Mouse (Mus musculus): ENCODE data around the gene Armcx5. TPM values are rescaled to one million over a fixed set of nuclear protein-coding genes. Genes with fewer than 3 reads are reported as not detected.

Armcx5 gene
- total and polyA plus RNA-seq, 3 experiments = 0.57 to 24.1 (median 9.8) TPM

Small RNA genes within 50 kb of the gene (microRNA-seq; reads per million reads assigned to microRNA genes)
- gene Mir1970 = 0 reads per million in 2 experiments
- 0 reads per million in 2 experiments for gene Mir7646

Other genes starting within 250 kb of the Armcx5 start
- gene AV320801, start 248.1 kb upstream of the Armcx5 start, total RNA-seq (2021) = not detected
- not detected in 2 replicates for gene AV320801, start 248.1 kb upstream of the Armcx5 start, polyA plus RNA-seq (2012; rRNA removed)
- not detected for gene Nxf7, start 144.0 kb upstream of the Armcx5 start, total RNA-seq (2021)
- not detected in 2 replicates for gene Nxf7, start 144.0 kb upstream of the Armcx5 start, polyA plus RNA-seq (2012; rRNA removed)
- gene Prame, start 115.0 kb upstream of the Armcx5 start, total RNA-seq (2021) = not detected
- gene Prame, start 115.0 kb upstream of the Armcx5 start, polyA plus RNA-seq (2012; rRNA removed) = not detected in 2 replicates
- gene Tcp11x2, start 48.9 kb upstream of the Armcx5 start, total RNA-seq (2021) = not detected
- not detected in 2 replicates for gene Tcp11x2, start 48.9 kb upstream of the Armcx5 start, polyA plus RNA-seq (2012; rRNA removed)
- gene Tmsb15a, start 17.5 kb upstream of the Armcx5 start, total RNA-seq (2021) = 1 to 10 TPM in 1 of 2 experiments, not detected in 1; 4.4 TPM
- not detected in 2 replicates for gene Tmsb15a, start 17.5 kb upstream of the Armcx5 start, polyA plus RNA-seq (2012; rRNA removed)
- 100 to 1,000 TPM in 1 of 2 experiments, 10 to 100 TPM in 1; 66.2 to 130 TPM for gene Gprasp1, start within 50 bp of the Armcx5 start, total RNA-seq (2021)
- gene Gprasp1, start within 50 bp of the Armcx5 start, polyA plus RNA-seq (2012; rRNA removed) = 28.7 and 38.8 TPM in 2 replicates
- 10 to 100 TPM; 15.4 to 24.2 TPM for gene Bhlhb9, start 54.9 kb downstream of the Armcx5 start, total RNA-seq (2021)
- 2.2 and 4.5 TPM in 2 replicates for gene Bhlhb9, start 54.9 kb downstream of the Armcx5 start, polyA plus RNA-seq (2012; rRNA removed)
- 10 to 100 TPM; 21.9 to 30.6 TPM for gene Gprasp2, start 96.3 kb downstream of the Armcx5 start, total RNA-seq (2021)
- 10.2 and 21.5 TPM in 2 replicates for gene Gprasp2, start 96.3 kb downstream of the Armcx5 start, polyA plus RNA-seq (2012; rRNA removed)

Measured in adrenal gland, adult 2 months (tissue).